Mouse (Mus musculus): Measurements from ENCODE around the gene Efl1. TPM values are rescaled to one million over a fixed set of nuclear protein-coding genes. Genes with fewer than 3 reads are reported as not detected.

Gene Efl1
- polyA plus RNA-seq, 1 experiment from 2014 or later, result 19.2 TPM

- Histone ChIP-seq H3K9me3 (ENCODE audit: control insufficient read depth, low read length) (no peaks in the 10 kb centered on the region), H3K36me3 (ENCODE audit: control insufficient read depth, insufficient read depth) (no peaks in the 10 kb centered on the region), H3K9ac (replicated peaks; ENCODE audit: low read depth, low read length) (no peak overlapping the region), H3K27ac (ENCODE audit: low read length) (no peak overlapping the region), H3K27me3 (replicated peaks; ENCODE audit: control insufficient read depth, insufficient read depth, low read length) (no peaks in the 10 kb centered on the region), H3K4me2 (ENCODE audit: low read length) (no peak overlapping the region), H3K4me1 (replicated peaks; ENCODE audit: control insufficient read depth, insufficient read depth, low read length) (no peaks in the 10 kb centered on the region; the same call in 1 of the 2 replicates), H3K4me3 (replicated peaks; ENCODE audit: low read length) (no peak overlapping the region)
- ATAC-seq, result no peak
- 38% methylated on average over 6 of the region's 6 CpGs for WGBS
Observed at GRCm38 (mm10) chr7:82785335-82785934, 137.0 kb downstream of the Efl1 start.

GRCm38 (mm10) chr7:82785970-82786647 lies 137.7 kb downstream of the Efl1 start:
- WGBS, result 52% methylated on average over 2 of the region's 2 CpGs
- Histone ChIP-seq H3K36me3 (ENCODE audit: control insufficient read depth, insufficient read depth) (no peaks in the 10 kb centered on the region), H3K4me1 (replicated peaks; ENCODE audit: control insufficient read depth, insufficient read depth, low read length) (no peaks in the 10 kb centered on the region; the same call in 1 of the 2 replicates), H3K27ac (ENCODE audit: low read length) (no peak overlapping the region), H3K9me3 (ENCODE audit: control insufficient read depth, low read length) (no peaks in the 10 kb centered on the region), H3K9ac (replicated peaks; ENCODE audit: low read depth, low read length) (no peak overlapping the region), H3K4me3 (replicated peaks; ENCODE audit: low read length) (no peak overlapping the region), H3K27me3 (replicated peaks; ENCODE audit: control insufficient read depth, insufficient read depth, low read length) (no peaks in the 10 kb centered on the region), H3K4me2 (ENCODE audit: low read length) (no peak overlapping the region)
- ATAC-seq, result peak; percentile 78

- Histone ChIP-seq H3K4me3 (replicated peaks; ENCODE audit: low read length) (no peak overlapping the region), H3K9ac (replicated peaks; ENCODE audit: low read depth, low read length) (no peak overlapping the region), H3K9me3 (ENCODE audit: control insufficient read depth, low read length) (no peaks in the 10 kb centered on the region), H3K4me1 (replicated peaks; ENCODE audit: control insufficient read depth, insufficient read depth, low read length) (no peaks in the 10 kb centered on the region), H3K36me3 (ENCODE audit: control insufficient read depth, insufficient read depth) (no peaks in the 10 kb centered on the region), H3K27me3 (replicated peaks; ENCODE audit: control insufficient read depth, insufficient read depth, low read length) (no peaks in the 10 kb centered on the region), H3K4me2 (ENCODE audit: low read length) (no peak overlapping the region), H3K27ac (ENCODE audit: low read length) (no peak overlapping the region)
- 42% methylated on average over 2 of the region's 2 CpGs for WGBS
- ATAC-seq, result no peak
Observed at GRCm38 (mm10) chr7:82792644-82793043, 144.2 kb downstream of the Efl1 start.

- 90% methylated on average over 1 of the region's 1 CpGs for WGBS
- no peak for ATAC-seq
- Histone ChIP-seq H3K4me1 (replicated peaks; ENCODE audit: control insufficient read depth, insufficient read depth, low read length) (no peaks in the 10 kb centered on the region), H3K4me3 (replicated peaks; ENCODE audit: low read length) (no peak overlapping the region), H3K36me3 (ENCODE audit: control insufficient read depth, insufficient read depth) (no peaks in the 10 kb centered on the region), H3K27ac (ENCODE audit: low read length) (no peak overlapping the region), H3K9me3 (ENCODE audit: control insufficient read depth, low read length) (no peaks in the 10 kb centered on the region), H3K27me3 (replicated peaks; ENCODE audit: control insufficient read depth, insufficient read depth, low read length) (no peaks in the 10 kb centered on the region), H3K9ac (replicated peaks; ENCODE audit: low read depth, low read length) (no peak overlapping the region), H3K4me2 (ENCODE audit: low read length) (no peak overlapping the region)
Observed at GRCm38 (mm10) chr7:82793111-82793510, 144.7 kb downstream of the Efl1 start.

- Histone ChIP-seq H3K9me3 (ENCODE audit: control insufficient read depth, low read length) (no peaks in the 10 kb centered on the region), H3K9ac (replicated peaks; ENCODE audit: low read depth, low read length) (no peak overlapping the region), H3K27me3 (replicated peaks; ENCODE audit: control insufficient read depth, insufficient read depth, low read length) (no peaks in the 10 kb centered on the region), H3K4me1 (replicated peaks; ENCODE audit: control insufficient read depth, insufficient read depth, low read length) (no peaks in the 10 kb centered on the region), H3K36me3 (ENCODE audit: control insufficient read depth, insufficient read depth) (no peaks in the 10 kb centered on the region), H3K4me3 (replicated peaks; ENCODE audit: low read length) (no peak overlapping the region), H3K27ac (ENCODE audit: low read length) (no peak overlapping the region), H3K4me2 (ENCODE audit: low read length) (no peak overlapping the region)
- 71% methylated on average over 1 of the region's 1 CpGs for WGBS
- ATAC-seq, result no peak
Observed at GRCm38 (mm10) chr7:82794542-82794941, 146.1 kb downstream of the Efl1 start.

GRCm38 (mm10) chr7:82802206-82802605 lies 153.8 kb downstream of the Efl1 start:
- WGBS, result 77% methylated on average over 4 of the region's 4 CpGs

GRCm38 (mm10) chr7:82808257-82808656 lies 159.8 kb downstream of the Efl1 start:
- H3K4me2 ChIP-seq (ENCODE audit: low read length), result no peak overlapping the region
- no peaks in the 10 kb centered on the region for H3K27me3 ChIP-seq (replicated peaks; ENCODE audit: control insufficient read depth, insufficient read depth, low read length)
- ATAC-seq, result no peak
- no peak overlapping the region for H3K4me3 ChIP-seq (replicated peaks; ENCODE audit: low read length)
- no peak overlapping the region for H3K9ac ChIP-seq (replicated peaks; ENCODE audit: low read depth, low read length)
- no peaks in the 10 kb centered on the region for H3K36me3 ChIP-seq (ENCODE audit: control insufficient read depth, insufficient read depth)
- H3K27ac ChIP-seq (ENCODE audit: low read length), result no peak overlapping the region
- no peaks in the 10 kb centered on the region for H3K9me3 ChIP-seq (ENCODE audit: control insufficient read depth, low read length)
- WGBS, result 78% methylated on average over 4 of the region's 4 CpGs
- H3K4me1 ChIP-seq (replicated peaks; ENCODE audit: control insufficient read depth, insufficient read depth, low read length), result peaks cover 2% of the 10 kb centered on the region; the same call in 1 of the 2 replicates

More at GRCm38 (mm10) chr7:82802206-82802605, 153.8 kb downstream of the Efl1 start:
- Histone ChIP-seq H3K4me2 (ENCODE audit: low read length) (no peak overlapping the region), H3K9me3 (ENCODE audit: control insufficient read depth, low read length) (no peaks in the 10 kb centered on the region), H3K27ac (ENCODE audit: low read length) (no peak overlapping the region), H3K4me1 (replicated peaks; ENCODE audit: control insufficient read depth, insufficient read depth, low read length) (no peaks in the 10 kb centered on the region), H3K36me3 (ENCODE audit: control insufficient read depth, insufficient read depth) (no peaks in the 10 kb centered on the region), H3K9ac (replicated peaks; ENCODE audit: low read depth, low read length) (no peak overlapping the region), H3K4me3 (replicated peaks; ENCODE audit: low read length) (no peak overlapping the region), H3K27me3 (replicated peaks; ENCODE audit: control insufficient read depth, insufficient read depth, low read length) (no peaks in the 10 kb centered on the region)
- ATAC-seq, result no peak

- H3K27ac ChIP-seq (ENCODE audit: low read length), result no peak overlapping the region
- H3K4me3 ChIP-seq (replicated peaks; ENCODE audit: low read length), result no peak overlapping the region
- WGBS, result 73% methylated on average over 5 of the region's 5 CpGs
- H3K27me3 ChIP-seq (replicated peaks; ENCODE audit: control insufficient read depth, insufficient read depth, low read length), result no peaks in the 10 kb centered on the region
- no peak for ATAC-seq
- H3K36me3 ChIP-seq (ENCODE audit: control insufficient read depth, insufficient read depth), result no peaks in the 10 kb centered on the region
- H3K4me1 ChIP-seq (replicated peaks; ENCODE audit: control insufficient read depth, insufficient read depth, low read length), result peaks cover 2% of the 10 kb centered on the region; the same call in 1 of the 2 replicates
- H3K4me2 ChIP-seq (ENCODE audit: low read length), result no peak overlapping the region
- no peak overlapping the region for H3K9ac ChIP-seq (replicated peaks; ENCODE audit: low read depth, low read length)
- H3K9me3 ChIP-seq (ENCODE audit: control insufficient read depth, low read length), result no peaks in the 10 kb centered on the region
Observed at GRCm38 (mm10) chr7:82809126-82809525, 160.7 kb downstream of the Efl1 start.

- Histone ChIP-seq H3K27me3 (replicated peaks; ENCODE audit: control insufficient read depth, insufficient read depth, low read length) (no peaks in the 10 kb centered on the region), H3K27ac (ENCODE audit: low read length) (no peak overlapping the region), H3K9me3 (ENCODE audit: control insufficient read depth, low read length) (no peaks in the 10 kb centered on the region), H3K36me3 (ENCODE audit: control insufficient read depth, insufficient read depth) (no peaks in the 10 kb centered on the region), H3K4me2 (ENCODE audit: low read length) (peak overlapping the region; percentile 5; the same call in 1 of the 2 replicates), H3K4me1 (replicated peaks; ENCODE audit: control insufficient read depth, insufficient read depth, low read length) (peaks cover 2% of the 10 kb centered on the region; the same call in 1 of the 2 replicates), H3K9ac (replicated peaks; ENCODE audit: low read depth, low read length) (no peak overlapping the region), H3K4me3 (replicated peaks; ENCODE audit: low read length) (no peak overlapping the region)
- ATAC-seq, result no peak
- WGBS, result 27% methylated on average over 5 of the region's 5 CpGs
Observed at GRCm38 (mm10) chr7:82810799-82811139, 162.4 kb downstream of the Efl1 start.
